Mouse (Mus musculus): ENCODE measurements around the gene Crispld2.
A peak's percentile ranks its signal among the peaks of the same experiment; 100 is the strongest.

Gene Crispld2

DNA sequence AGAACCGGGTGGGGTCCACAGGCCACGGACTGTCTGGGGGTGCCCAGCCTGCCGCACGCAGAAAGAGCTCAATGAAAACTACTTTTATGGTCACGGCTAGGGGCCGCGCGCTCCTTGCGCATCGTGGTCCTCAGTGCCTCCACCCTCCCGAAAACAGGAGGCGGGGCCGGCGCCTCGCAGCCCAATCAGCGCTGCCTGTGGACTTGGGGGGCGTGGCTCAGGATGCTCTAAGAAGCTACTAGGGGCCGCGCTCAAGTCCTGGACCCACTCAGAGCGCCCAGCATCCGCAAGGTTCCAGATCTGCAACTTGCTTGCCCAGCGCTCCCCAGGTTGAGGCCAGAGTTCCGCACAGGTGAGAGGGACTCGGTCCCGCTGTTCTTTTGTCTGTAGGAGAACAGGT is at the start of gene Crispld2:
Crispld2 (plus strand) TSS at position 190 of the 400 bp plus-strand sequence.
- DNase-seq (ENCODE audit: low spot score) = peak; percentile 84

DNA sequence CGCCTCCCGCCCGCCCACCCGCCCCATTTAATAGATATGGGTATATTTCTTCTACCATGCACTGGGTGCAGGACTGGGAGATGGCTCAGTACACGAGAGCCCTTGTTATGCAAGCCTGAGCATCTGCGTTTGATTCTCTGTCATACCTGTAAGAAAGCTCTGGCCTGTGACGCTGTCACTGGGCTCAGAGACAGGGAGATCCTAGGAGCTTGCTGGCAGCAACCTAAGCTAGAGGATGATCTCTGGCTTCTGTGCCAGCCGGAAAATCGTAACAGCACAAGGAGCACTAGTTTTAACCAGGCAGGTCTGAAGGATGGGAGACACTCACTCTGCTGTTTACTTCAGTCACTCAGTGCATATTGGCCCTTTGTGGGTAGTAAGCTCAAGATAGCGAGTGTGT is 48.6 kb upstream of the Crispld2 start:
- DNase-seq (ENCODE audit: low spot score) = no peak

DNA sequence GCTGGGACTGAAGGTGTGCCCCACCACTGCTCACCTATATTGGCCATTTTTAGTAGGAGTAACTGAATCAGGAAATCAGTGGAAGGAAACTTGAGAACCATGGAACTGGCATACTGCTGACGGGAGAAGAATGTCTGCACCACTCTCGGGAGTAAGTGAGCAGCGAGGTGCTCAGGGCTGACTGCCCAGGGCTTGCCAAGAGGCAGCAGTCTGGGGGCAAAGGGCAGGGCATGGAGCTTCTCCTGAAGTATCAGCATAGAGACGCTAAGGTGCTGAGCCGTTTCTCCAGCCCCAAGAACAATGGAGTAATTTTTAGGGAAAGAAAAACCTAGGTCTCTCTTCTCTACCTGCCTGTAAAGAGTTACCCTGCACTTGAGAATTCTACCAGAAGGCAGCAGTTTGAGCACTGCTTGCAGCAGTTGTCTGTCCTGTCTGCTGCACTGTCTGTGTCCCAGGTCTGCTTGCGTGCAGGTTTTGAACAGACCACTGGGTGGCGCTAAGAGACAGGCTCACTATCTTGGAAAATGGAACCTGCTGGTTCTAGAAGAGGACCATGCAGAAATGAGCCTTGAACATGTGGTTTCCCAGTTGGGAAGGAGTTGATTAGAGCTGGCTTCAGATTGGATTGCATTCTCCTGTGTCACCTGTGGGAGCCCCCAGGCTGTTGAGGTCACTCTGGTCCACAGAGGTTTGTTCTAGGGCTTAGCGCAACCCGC is 48.0 kb upstream of the Crispld2 start:
- DNase-seq (ENCODE audit: low spot score) = peak; percentile 79

DNA sequence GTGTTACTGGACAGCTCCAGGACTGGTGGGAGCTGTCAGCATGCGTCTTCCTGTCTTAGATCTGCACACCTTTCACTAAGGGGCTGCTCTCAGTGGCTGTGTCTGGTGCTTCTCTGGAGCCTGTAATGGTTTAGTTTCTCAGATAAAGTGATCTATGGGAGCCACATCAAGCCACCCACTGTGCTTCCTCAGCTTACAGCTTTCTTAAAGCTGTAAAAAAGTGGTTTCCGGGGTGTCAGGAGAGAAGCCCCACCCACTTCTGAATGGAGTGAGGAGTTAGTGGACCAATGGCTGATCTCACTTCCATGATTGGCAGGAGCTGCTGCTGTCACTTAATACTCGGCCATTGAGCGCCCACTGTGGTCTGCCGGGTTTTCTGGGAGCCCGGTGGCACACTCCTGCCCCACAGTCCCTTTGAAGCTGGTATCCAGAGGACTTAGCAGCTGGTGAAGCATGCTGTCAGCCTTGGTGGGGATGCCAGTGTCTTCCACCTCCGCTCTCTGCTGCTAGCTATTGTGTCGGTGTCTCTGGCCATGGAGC is 45.8 kb upstream of the Crispld2 start:
- no peak for DNase-seq (ENCODE audit: low spot score)

GRCm38 (mm10) chr8:119947653-119948052 is 44.6 kb upstream of the Crispld2 start:
- no peak for DNase-seq (ENCODE audit: low spot score)

- DNase-seq (ENCODE audit: low spot score) = peak; percentile 35
Observed at GRCm38 (mm10) chr8:119948340-119948739, 43.9 kb upstream of the Crispld2 start.

GRCm38 (mm10) chr8:119952282-119952681 is 40.0 kb upstream of the Crispld2 start:
- DNase-seq (ENCODE audit: low spot score) = no peak

- no peak for DNase-seq (ENCODE audit: low spot score)
Observed at GRCm38 (mm10) chr8:119952747-119953146, 39.5 kb upstream of the Crispld2 start.

DNA sequence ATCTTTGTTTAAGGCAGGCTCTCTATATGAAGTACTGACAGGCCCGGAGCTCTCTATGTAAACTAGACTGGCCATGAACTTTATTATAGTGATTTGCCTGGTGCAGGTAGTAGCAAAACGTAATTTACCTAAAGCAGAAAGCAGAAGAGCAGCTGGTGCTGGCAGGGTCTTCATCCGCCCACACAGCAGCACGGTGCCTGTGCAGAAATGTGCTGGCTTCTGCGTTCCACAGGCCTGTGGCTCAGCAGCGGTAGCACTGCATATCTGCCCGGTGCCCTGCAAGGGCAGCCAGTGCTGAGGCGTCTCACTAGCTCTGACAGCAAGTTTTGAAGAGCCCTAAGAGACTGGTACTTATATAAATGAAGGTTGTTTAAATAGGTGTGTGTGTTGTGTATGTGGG is 36.9 kb upstream of the Crispld2 start:
- DNase-seq (ENCODE audit: low spot score) = no peak

- no peak for DNase-seq (ENCODE audit: low spot score)
Observed at GRCm38 (mm10) chr8:119958076-119958475, 34.2 kb upstream of the Crispld2 start.

GRCm38 (mm10) chr8:119960531-119961104 is 31.6 kb upstream of the Crispld2 start:
- DNase-seq (ENCODE audit: low spot score) = peak; percentile 69

- DNase-seq (ENCODE audit: low spot score) = no peak
Observed at GRCm38 (mm10) chr8:119964859-119965258, 27.4 kb upstream of the Crispld2 start.

GRCm38 (mm10) chr8:119967435-119967834 is 24.8 kb upstream of the Crispld2 start:
- DNase-seq (ENCODE audit: low spot score) = no peak

DNA sequence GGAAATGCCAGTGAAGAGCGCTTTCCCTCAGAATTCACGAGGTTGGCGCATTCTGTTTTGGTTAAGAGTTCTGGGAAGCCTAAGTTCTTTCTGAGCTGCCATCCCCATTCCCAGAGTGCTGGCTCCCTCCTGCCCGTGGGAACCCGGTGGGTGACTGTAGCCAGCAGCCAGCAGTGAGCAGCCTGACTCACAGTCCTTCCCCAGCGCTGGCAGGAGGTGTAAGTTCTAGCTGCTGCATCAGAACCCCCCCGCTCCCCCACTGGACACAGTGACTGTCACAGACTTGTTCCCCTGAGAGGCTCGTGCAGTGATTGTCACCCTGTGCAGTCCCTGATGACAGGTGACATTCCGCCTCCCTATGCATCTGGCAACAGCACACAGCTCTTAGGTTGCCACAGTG is 22.1 kb upstream of the Crispld2 start:
- DNase-seq (ENCODE audit: low spot score) = no peak

DNA sequence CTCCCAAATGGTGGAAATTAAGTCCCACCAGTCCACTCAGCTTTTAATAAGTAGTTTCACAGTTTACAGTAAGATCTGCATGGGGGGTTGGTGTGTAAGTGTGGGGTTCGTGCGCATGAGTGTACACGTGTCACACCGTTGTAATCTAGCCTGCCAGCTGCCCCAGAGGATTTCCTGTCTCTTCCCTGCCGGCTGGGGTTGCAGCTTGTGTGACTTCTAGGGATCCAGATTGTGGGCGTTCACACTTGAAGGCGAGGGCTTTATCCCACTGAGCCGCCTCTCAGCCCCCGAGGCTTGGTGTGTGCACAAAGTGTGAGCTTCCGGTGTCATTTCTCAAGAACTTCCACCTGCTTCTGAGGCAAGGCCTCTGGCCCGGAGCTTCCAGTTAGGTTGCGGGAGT is 19.7 kb upstream of the Crispld2 start:
- DNase-seq (ENCODE audit: low spot score) = no peak

DNA sequence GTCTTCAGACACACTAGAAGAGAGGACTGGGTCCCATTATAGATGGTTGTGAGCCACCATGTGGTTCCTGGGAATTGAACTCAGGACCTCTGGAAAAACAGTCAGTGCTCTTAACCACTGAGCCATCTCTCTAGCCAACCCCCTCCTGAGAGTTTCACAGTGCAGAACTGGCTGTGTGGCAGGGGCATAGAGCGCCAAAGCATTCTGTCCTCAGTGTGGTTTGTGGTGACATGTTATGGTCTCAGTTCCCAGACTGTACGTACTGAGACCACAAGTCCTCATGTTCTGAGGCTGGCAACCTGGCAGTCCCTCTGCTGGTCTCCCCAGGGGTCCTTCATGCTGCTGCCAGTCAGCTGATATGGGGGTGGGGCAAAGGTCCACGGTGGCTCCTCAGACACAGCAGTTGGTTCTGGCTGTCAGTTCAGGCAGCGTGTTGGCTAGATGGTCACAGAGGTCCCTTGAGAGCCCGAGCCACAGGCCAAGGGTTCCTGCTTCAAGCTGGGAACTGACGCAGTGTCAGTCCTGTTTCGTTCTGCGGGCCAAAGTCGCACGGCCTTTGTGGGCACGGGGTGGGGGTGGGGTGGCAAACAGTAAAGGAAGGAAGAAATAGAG is 13.4 kb upstream of the Crispld2 start:
- DNase-seq (ENCODE audit: low spot score) = no peak

- no peak for DNase-seq (ENCODE audit: low spot score)
Observed at GRCm38 (mm10) chr8:119981253-119981652, 11.0 kb upstream of the Crispld2 start.

DNA sequence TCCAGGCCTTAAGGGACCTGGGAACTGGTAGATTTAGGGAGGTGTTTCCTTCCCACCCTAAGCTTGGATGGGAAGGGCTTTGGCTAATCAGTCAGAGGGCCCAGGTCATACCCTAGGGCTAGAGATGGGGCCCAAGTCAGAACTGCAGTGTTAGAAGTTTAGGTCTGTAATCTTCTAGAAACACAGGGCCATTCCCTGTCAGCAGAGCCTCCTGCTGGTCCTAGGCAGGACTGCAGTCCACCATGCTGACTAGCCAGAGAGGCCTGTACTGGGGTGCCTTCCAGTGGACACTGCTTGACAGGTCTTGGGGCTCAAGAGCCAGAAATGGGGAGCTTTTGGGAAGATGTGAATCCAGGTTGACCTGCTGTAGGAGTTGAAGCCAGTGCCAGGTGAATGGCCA is 8.2 kb upstream of the Crispld2 start:
- no peak for DNase-seq (ENCODE audit: low spot score)

GRCm38 (mm10) chr8:119986174-119986573 is 6.1 kb upstream of the Crispld2 start:
- peak; percentile 2 for DNase-seq (ENCODE audit: low spot score)

GRCm38 (mm10) chr8:119988087-119988486 is 4.2 kb upstream of the Crispld2 start:
- DNase-seq (ENCODE audit: low spot score) = no peak

- no peak for DNase-seq (ENCODE audit: low spot score)
Observed at GRCm38 (mm10) chr8:119994114-119994513, 1.9 kb downstream of the Crispld2 start.

GRCm38 (mm10) chr8:119994556-119994955 is 2.3 kb downstream of the Crispld2 start:
- no peak for DNase-seq (ENCODE audit: low spot score)

- DNase-seq (ENCODE audit: low spot score) = no peak
Observed at GRCm38 (mm10) chr8:119997266-119997665, 5.0 kb downstream of the Crispld2 start.
